Mouse (Mus musculus) olfactory bulb, adult 2 months (tissue): Measurements from ENCODE around the gene Calml4. TPM values are rescaled to one million over a fixed set of nuclear protein-coding genes. Genes with fewer than 3 reads are reported as not detected.

Experiments
- H3K27ac ChIP-seq: fragments of 200-500 bp; 2 replicates; pipeline ENCODE4 v1.5.1; 2012; ENCODE audit warnings: low read depth, low read length; ENCODE audit not compliant: insufficient read depth
- H3K4me1 ChIP-seq: fragments of 200-500 bp; 2 replicates; pipeline ENCODE4 v1.6.1; 2012; ENCODE audit warnings: low read length; ENCODE audit not compliant: control insufficient read depth, insufficient read depth
- H3K4me3 ChIP-seq: fragments of 200-500 bp; 2 replicates; pipeline ENCODE4 v1.5.1; 2012; ENCODE audit warnings: mild to moderate bottlenecking, low read depth, low read length, moderate library complexity; ENCODE audit not compliant: insufficient read depth
- CTCF ChIP-seq: fragments of 200-500 bp; IDR thresholded peaks from 2 replicates; pipeline ENCODE4 v1.5.1; 2012; ENCODE audit warnings: low read depth, mild to moderate bottlenecking, low read length, moderate library complexity; ENCODE audit not compliant: insufficient read depth
- POLR2A ChIP-seq: fragments of 200-500 bp; IDR thresholded peaks from 2 replicates; pipeline ENCODE4 v1.6.1; 2012; ENCODE audit warnings: mild to moderate bottlenecking, low read depth, low read length, moderate library complexity; ENCODE audit not compliant: insufficient read depth
- WGBS: fragments of 180-500 bp; shearing (Covaris S2); methylation state at CpG from one replicate; pipeline ENCODE4 v1.1.7; 2018; 5-methylcytosine and 5-hydroxymethylcytosine counted together
- polyA plus RNA-seq: library from polyadenylated mRNA; stranded (reverse); fragments of >200 nt; gene quantifications from 2 replicates; pipeline ENCODE4 v1.2.4, GENCODE M21; 2012; ENCODE audit warnings: low replicate concordance; ENCODE audit not compliant: missing spikeins, insufficient read depth, insufficient read length

Gene Calml4
- polyA plus RNA-seq, 1 experiment, result not detected

- TF ChIP-seq CTCF (peak; percentile 56; the same call in 1 of the 2 replicates), POLR2A (peak; percentile 51; the same call in 1 of the 2 replicates)
- H3K27ac ChIP-seq, result peak overlapping the region; percentile 47
- peaks cover 16% of the 10 kb centered on the region; the same call in 1 of the 2 replicates for H3K4me1 ChIP-seq
- WGBS, result under 1% methylated on average over 23 of the region's 23 CpGs
- H3K4me3 ChIP-seq, result peak overlapping the region; percentile 45
Measured at GRCm38 (mm10) chr9:62828662-62829086, 29.2 kb upstream of the Calml4 start.

GRCm38 (mm10) chr9:62829877-62830276 lies 28.0 kb upstream of the Calml4 start:
- WGBS, result 82% methylated on average over 6 of the region's 6 CpGs
- Histone ChIP-seq H3K4me3 (no peak overlapping the region), H3K4me1 (peaks cover 16% of the 10 kb centered on the region; the same call in 1 of the 2 replicates), H3K27ac (no peak overlapping the region)
- TF ChIP-seq POLR2A (no peak), CTCF (no peak)

- H3K4me1 ChIP-seq, result peaks cover 10% of the 10 kb centered on the region
- 86% methylated on average over 5 of the region's 5 CpGs for WGBS
- no peak overlapping the region for H3K27ac ChIP-seq
- no peak overlapping the region for H3K4me3 ChIP-seq
- TF ChIP-seq CTCF, result no peak
- TF ChIP-seq POLR2A, result no peak
Measured at GRCm38 (mm10) chr9:62834906-62835305, 23.0 kb upstream of the Calml4 start.

- H3K27ac ChIP-seq, result no peak overlapping the region
Measured at GRCm38 (mm10) chr9:62835705-62836446, 22.0 kb upstream of the Calml4 start.

GRCm38 (mm10) chr9:62837611-62838010 lies 20.3 kb upstream of the Calml4 start:
- TF ChIP-seq POLR2A (no peak), CTCF (no peak)
- Histone ChIP-seq H3K4me1 (peaks cover 14% of the 10 kb centered on the region), H3K4me3 (no peak overlapping the region), H3K27ac (no peak overlapping the region)
- 66% methylated on average over 3 of the region's 3 CpGs for WGBS

More at GRCm38 (mm10) chr9:62835705-62836446, 22.0 kb upstream of the Calml4 start:
- 55% methylated on average over 4 of the region's 4 CpGs for WGBS
- peaks cover 14% of the 10 kb centered on the region for H3K4me1 ChIP-seq
- no peak overlapping the region for H3K4me3 ChIP-seq
- TF ChIP-seq CTCF, result no peak
- no peak for TF ChIP-seq POLR2A

GRCm38 (mm10) chr9:62838146-62838505 lies 19.8 kb upstream of the Calml4 start:
- TF ChIP-seq POLR2A (no peak), CTCF (no peak)
- 0 out of 2 replicates have a peak overlapping the region, but pooled peaks have one; percentile 2 for H3K27ac ChIP-seq
- WGBS, result 13% methylated on average over 8 of the region's 8 CpGs
- peaks cover 14% of the 10 kb centered on the region for H3K4me1 ChIP-seq
- H3K4me3 ChIP-seq, result peak overlapping the region; percentile 76

- under 1% methylated on average over 48 of the region's 48 CpGs for WGBS
- no peak for TF ChIP-seq POLR2A
- no peak for TF ChIP-seq CTCF
Measured at GRCm38 (mm10) chr9:62838506-62839171, 19.2 kb upstream of the Calml4 start, which contains the start of gene Cln6. Cln6 (plus strand) TSS chr9:62838785.

GRCm38 (mm10) chr9:62839172-62839770 lies 18.6 kb upstream of the Calml4 start:
- Histone ChIP-seq H3K4me1 (peaks cover 14% of the 10 kb centered on the region), H3K4me3 (peak overlapping the region; percentile 76), H3K27ac (peak overlapping the region; percentile 38; the same call in 1 of the 2 replicates)
- TF ChIP-seq POLR2A (no peak), CTCF (no peak)
- WGBS, result 15% methylated on average over 14 of the region's 14 CpGs

More at GRCm38 (mm10) chr9:62838506-62839171, 19.2 kb upstream of the Calml4 start, which contains the start of gene Cln6:
- Histone ChIP-seq H3K4me1 (peaks cover 14% of the 10 kb centered on the region), H3K27ac (peak within 1 kb of the TSS; percentile 38; the same call in 1 of the 2 replicates), H3K4me3 (peak within 1 kb of the TSS; percentile 76)

DNA sequence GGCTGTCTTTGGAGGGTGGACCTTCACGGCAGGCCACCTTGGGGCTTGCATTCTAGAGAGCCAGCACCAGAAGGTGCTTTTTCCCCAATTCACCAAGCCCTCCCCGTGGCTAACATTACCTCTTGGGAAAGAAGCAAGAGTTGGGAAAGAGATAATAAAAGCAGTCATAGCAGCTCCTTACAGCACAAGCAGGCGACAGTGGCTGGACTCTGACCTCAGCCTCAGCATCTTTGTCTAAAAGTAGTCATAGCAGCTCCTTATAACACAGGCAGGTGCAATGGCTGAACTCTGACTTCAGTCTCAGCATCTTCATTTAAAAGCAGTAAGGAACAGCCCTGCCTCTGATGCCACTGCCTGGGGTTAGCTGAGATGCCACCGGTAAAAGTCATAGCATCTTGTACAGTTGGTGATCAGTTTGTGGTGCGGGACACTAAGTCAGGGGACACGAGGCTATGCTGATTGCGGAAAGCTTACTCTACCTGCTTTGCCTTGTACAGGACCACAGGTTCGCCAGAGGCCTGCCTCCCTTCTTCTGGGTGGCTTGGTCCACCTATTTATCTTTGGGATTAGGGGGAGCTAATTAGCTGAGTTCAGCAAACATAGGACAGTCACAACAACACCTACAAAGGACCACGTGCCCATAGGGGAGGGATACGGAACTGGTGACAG lies 14.4 kb upstream of the Calml4 start:
- H3K27ac ChIP-seq, result no peak overlapping the region
- no peak overlapping the region for H3K4me3 ChIP-seq
- TF ChIP-seq POLR2A (no peak), CTCF (no peak)
- 91% methylated on average over 10 of the region's 10 CpGs for WGBS
- peaks cover 18% of the 10 kb centered on the region for H3K4me1 ChIP-seq
